Comparison of ENCODE assay signal across 7 mouse cellular contexts in genomic region chr14:55105836-55106809, GRCm38 (mm10). TPM values are rescaled to one million over a fixed set of nuclear protein-coding genes. Genes with fewer than 3 reads are reported as not detected.
DNase-seq lines count a peak whose midpoint lies in the region; ATAC-seq and TF ChIP-seq lines count a peak whose summit lies in the region.

TSS of gene Ap1g2 (minus strand) at chr14:55106593.

- peak; percentile 91 for TF ChIP-seq POLR2A in cortical plate, adult 2 months (IDR thresholded peaks at IDR 0.05; ENCODE audit: extremely low read depth, insufficient read depth, low read length)

- peak; percentile 91 to 98 for DNase-seq in adrenal gland, adult (ENCODE audit: inconsistent age in 2 of 2, low spot score in 1 of 2)
- peak; percentile 75 for DNase-seq in gastrocnemius, postnatal 10 days
- DNase-seq in left cerebral cortex, postnatal 25 days (ENCODE audit: low spot score in 2 of 2): peak; percentile 88 to 93
- peak; percentile 71 for DNase-seq in mesoderm, embryonic 11.5 days (ENCODE audit: low read depth, low spot score)
- DNase-seq in right cerebral cortex, postnatal 4 days: peak; percentile 87

- intact Hi-C loops in left cerebral cortex, postnatal 25 days (cut with DNase I): no loop called here

- peak; percentile 88 for ATAC-seq in inflammation-experienced regulatory T-cells, adult 6 months

- H3K4me1 ChIP-seq in cortical plate, adult 2 months (ENCODE audit: control insufficient read depth, insufficient read depth, low read length): peaks cover 5% of the 10 kb centered on the region

- peak within 1 kb of the TSS; percentile 33 for H3K27ac ChIP-seq in cortical plate, adult 2 months (ENCODE audit: insufficient read depth, low read length)

- H3K4me3 ChIP-seq in cortical plate, adult 2 months (ENCODE audit: insufficient read depth, low read length): peak within 1 kb of the TSS; percentile 31

- 0 out of 2 replicates have a peak, but pooled peaks have one; percentile 28 for TF ChIP-seq CTCF in cortical plate, adult 2 months (IDR thresholded peaks at IDR 0.05; ENCODE audit: extremely low read depth, insufficient read depth, low read length)

RNA-seq across cellular contexts. Expression of gene Ap1g2, which starts in this region (rescaled TPM):
- 14.7 and 15.4 TPM in 2 replicates for polyA plus RNA-seq in cortical plate, adult 2 months (2012; rRNA removed)
- total RNA-seq in gastrocnemius, postnatal 10 days (2021): 1 to 10 TPM; 4.6 to 5.0 TPM
- 100 to 1,000 TPM; 103 to 111 (median 110) TPM for polyA plus RNA-seq in inflammation-experienced regulatory T-cells, adult 6 months (2017; shearing (Covaris generic))
- total RNA-seq in left cerebral cortex, postnatal 25 days (2021): 10 to 100 TPM; 10.3 to 11.3 TPM

Comparison
In these comparisons a context has a peak if more than half of its experiments do, and no peak if none do; other contexts are left out.
1. Peak in every context shown above with its lines: DNase-seq, ATAC-seq, H3K4me3 ChIP-seq and H3K27ac ChIP-seq.